Mouse (Mus musculus): Measurements from ENCODE around the gene Hmox2.

DNA sequence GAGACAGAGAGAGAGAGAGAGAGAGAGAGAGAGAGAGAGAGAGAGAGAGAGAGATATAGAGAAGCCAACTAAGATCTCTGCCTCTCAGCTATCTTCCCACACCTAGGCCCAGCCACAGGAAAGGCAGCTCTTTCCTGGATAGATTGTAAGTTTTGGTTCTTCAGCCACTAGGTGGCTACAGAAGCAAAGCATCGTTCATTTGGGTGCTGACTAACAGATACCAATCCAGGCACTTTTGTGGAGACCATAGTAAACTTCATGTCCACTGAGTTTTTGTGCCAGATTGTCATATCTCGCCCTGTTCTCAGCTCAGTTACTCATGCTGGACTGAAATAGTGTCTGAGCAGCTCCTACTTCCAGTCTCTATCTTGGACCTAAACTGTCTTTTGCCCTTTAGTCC lies 37.1 kb downstream of the Hmox2 start:
- TF ChIP-seq CTCF (IDR thresholded peaks at IDR 0.05; ENCODE audit: borderline replicate concordance, extremely low read depth, insufficient read depth, insufficient read length): peak; percentile 61; the same call in 1 of the 2 replicates
- no peak for TF ChIP-seq POLR2A (IDR thresholded peaks at IDR 0.05; ENCODE audit: borderline replicate concordance, extremely low read depth, insufficient read depth, insufficient read length, poor library complexity, severe bottlenecking)

Measured in brain, embryonic 14.5 days (tissue).